Mouse (Mus musculus) neural tube, embryonic 12.5 days (tissue): ENCODE data around the gene Eno3. TPM values are rescaled to one million over a fixed set of nuclear protein-coding genes. Genes with fewer than 3 reads are reported as not detected.

Experiments
- ATAC-seq: fragments of 200-750 bp; cut with Nextera tagmentation; 2 replicates; pipeline ENCODE4 v1.8.0; 2017; ENCODE audit warnings: low read depth, mild to moderate bottlenecking, moderate TSS enrichment, moderate library complexity; ENCODE audit not compliant: low FRiP score
- H3K27ac ChIP-seq: fragments of 300-500 bp; sonication (generic); 2 replicates; pipeline ENCODE4 v1.5.1; 2016
- H3K27me3 ChIP-seq: fragments of 300-500 bp; sonication (generic); replicated peaks from 2 replicates; pipeline ENCODE4 v1.6.1; 2016; ENCODE audit warnings: mild to moderate bottlenecking
- H3K36me3 ChIP-seq: fragments of 300-500 bp; sonication (generic); 2 replicates; pipeline ENCODE4 v1.6.1; 2016; ENCODE audit warnings: mild to moderate bottlenecking
- H3K4me1 ChIP-seq: fragments of 300-500 bp; sonication (generic); 2 replicates; pipeline ENCODE4 v1.6.1; 2016
- H3K4me2 ChIP-seq: fragments of 300-500 bp; sonication (generic); replicated peaks from 2 replicates; pipeline ENCODE4 v1.6.1; 2016; ENCODE audit warnings: mild to moderate bottlenecking
- H3K4me3 ChIP-seq: fragments of 300-500 bp; sonication (generic); 2 replicates; pipeline ENCODE4 v1.5.1; 2016
- H3K9ac ChIP-seq: fragments of 300-500 bp; sonication (generic); 2 replicates; pipeline ENCODE4 v1.6.1; 2016; ENCODE audit warnings: mild to moderate bottlenecking
- H3K9me3 ChIP-seq: fragments of 300-500 bp; sonication (generic); 2 replicates; pipeline ENCODE4 v1.6.1; 2016; ENCODE audit warnings: mild to moderate bottlenecking
- WGBS: fragments of 180-500 bp; shearing (Covaris S2); methylation state at CpG from one replicate; pipeline ENCODE4 v1.1.7; 2016; 5-methylcytosine and 5-hydroxymethylcytosine counted together
- polyA plus RNA-seq: library from polyadenylated mRNA; unstranded; fragments of >200 nt; fragmentation: Nextera tagmentation; extraction: Ambion mirVana; gene quantifications from 2 replicates; pipeline ENCODE4 v1.2.1, GENCODE M21; 2016

Eno3 gene
- polyA plus RNA-seq, 1 experiment from 2014 or later, result 19.3 TPM

DNA sequence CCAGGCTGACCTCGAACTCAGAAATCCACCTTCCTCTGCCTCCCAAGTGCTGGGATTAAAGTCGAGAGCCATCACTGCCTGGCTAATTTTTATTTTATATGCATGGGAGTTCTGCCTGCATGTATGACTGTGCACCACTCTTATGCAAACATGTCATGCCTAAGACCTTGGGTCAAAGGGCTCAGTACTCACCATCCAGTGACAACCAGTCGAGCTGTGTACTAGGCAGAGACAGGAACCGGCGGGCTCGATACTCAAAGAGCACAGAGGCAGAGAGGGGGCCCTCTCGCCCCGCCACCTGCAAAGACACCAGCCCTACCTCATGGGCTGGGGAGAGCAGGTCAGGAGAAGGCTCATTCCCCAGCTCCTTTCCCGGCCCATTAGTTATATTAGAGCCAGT lies 21.1 kb downstream of the Eno3 start:
- H3K27me3 ChIP-seq, result no peaks in the 10 kb centered on the region
- WGBS, result 87% methylated on average over 9 of the region's 9 CpGs
- no peak overlapping the region for H3K4me3 ChIP-seq
- ATAC-seq, result no peak
- no peak overlapping the region for H3K27ac ChIP-seq
- H3K9me3 ChIP-seq, result no peaks in the 10 kb centered on the region
- H3K36me3 ChIP-seq, result peaks cover 46% of the 10 kb centered on the region
- H3K4me2 ChIP-seq, result no peak overlapping the region
- H3K9ac ChIP-seq, result no peak overlapping the region
- peaks cover 11% of the 10 kb centered on the region for H3K4me1 ChIP-seq

GRCm38 (mm10) chr11:70678576-70678975 lies 21.6 kb downstream of the Eno3 start:
- Histone ChIP-seq H3K9me3 (no peaks in the 10 kb centered on the region), H3K27ac (no peak overlapping the region), H3K4me2 (no peak overlapping the region), H3K9ac (no peak overlapping the region), H3K4me3 (no peak overlapping the region), H3K27me3 (no peaks in the 10 kb centered on the region), H3K4me1 (peaks cover 11% of the 10 kb centered on the region), H3K36me3 (peaks cover 50% of the 10 kb centered on the region)
- WGBS, result 67% methylated on average over 2 of the region's 2 CpGs
- ATAC-seq, result no peak

DNA sequence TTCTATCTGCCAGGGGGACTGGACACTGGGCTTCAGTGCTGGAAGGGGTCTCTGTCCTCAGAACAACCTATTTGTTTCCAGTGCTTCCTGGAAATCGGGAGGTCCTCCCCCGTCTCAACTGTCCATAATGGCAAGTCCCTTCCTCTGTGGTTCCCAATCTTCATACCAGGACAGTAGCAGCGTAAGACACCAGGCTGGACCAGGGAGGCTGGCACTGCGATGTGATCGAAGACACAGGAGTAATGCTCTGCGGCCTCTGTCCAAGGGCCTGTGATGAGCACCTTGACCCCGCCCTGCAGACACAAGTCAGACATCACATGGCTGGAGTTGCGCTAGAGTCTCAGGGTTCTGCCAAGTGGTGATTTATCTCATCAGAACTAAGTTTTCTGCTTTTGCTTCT lies 22.4 kb downstream of the Eno3 start:
- H3K27ac ChIP-seq, result no peak overlapping the region
- H3K4me3 ChIP-seq, result no peak overlapping the region
- no peaks in the 10 kb centered on the region for H3K27me3 ChIP-seq
- no peak for ATAC-seq
- no peak overlapping the region for H3K4me2 ChIP-seq
- no peaks in the 10 kb centered on the region for H3K9me3 ChIP-seq
- H3K36me3 ChIP-seq, result peaks cover 57% of the 10 kb centered on the region
- H3K9ac ChIP-seq, result no peak overlapping the region
- 96% methylated on average over 8 of the region's 8 CpGs for WGBS
- H3K4me1 ChIP-seq, result peaks cover 11% of the 10 kb centered on the region

DNA sequence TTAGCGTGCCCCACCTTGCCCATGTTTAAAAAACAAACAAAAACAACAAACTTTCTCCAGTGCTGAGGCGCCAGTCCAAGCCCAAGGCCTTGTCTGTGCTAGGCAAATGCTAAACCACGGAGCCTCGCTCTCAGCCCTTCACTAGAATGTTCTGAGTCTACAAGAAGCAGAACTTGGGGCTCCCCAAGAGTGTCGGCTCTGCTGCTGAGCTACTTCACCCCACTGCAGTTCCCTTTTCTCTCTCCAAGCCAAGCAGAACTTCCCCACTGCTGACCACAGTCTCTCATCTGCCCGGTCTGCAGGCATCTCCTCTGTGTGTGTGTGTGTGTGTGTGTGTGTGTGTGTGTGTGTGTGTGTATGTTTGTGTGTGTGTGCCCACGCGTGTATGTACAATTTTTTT lies 22.9 kb downstream of the Eno3 start:
- no peak for ATAC-seq
- Histone ChIP-seq H3K4me2 (no peak overlapping the region), H3K27me3 (no peaks in the 10 kb centered on the region), H3K27ac (no peak overlapping the region), H3K9ac (no peak overlapping the region), H3K4me1 (peaks cover 11% of the 10 kb centered on the region), H3K36me3 (peaks cover 58% of the 10 kb centered on the region), H3K9me3 (no peaks in the 10 kb centered on the region), H3K4me3 (no peak overlapping the region)
- 94% methylated on average over 8 of the region's 8 CpGs for WGBS

DNA sequence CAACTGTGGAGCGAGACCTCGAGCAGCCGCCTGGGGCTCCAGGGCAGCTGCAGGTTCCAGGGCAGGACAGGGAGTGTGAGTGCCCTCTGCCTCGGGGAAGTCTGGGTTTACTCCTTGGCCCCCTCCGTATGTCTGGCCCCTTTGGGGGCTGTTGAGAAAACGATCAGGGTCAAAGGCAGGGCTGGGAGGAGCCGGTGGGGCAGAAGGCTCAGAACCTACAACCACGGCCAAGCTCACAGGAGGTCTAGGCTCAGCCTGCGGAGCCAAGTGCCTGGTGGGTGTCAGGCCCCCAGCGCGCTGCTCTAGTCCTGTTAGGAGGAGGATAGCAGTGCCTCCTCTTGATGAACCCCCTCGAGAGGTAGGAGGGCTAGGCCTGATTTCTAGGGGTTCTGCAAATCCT lies 24.2 kb downstream of the Eno3 start:
- ATAC-seq, result no peak
- H3K27me3 ChIP-seq, result no peaks in the 10 kb centered on the region
- no peak overlapping the region for H3K9ac ChIP-seq
- no peak overlapping the region for H3K4me3 ChIP-seq
- 61% methylated on average over 12 of the region's 12 CpGs for WGBS
- H3K9me3 ChIP-seq, result no peaks in the 10 kb centered on the region
- no peak overlapping the region for H3K27ac ChIP-seq
- peaks cover 55% of the 10 kb centered on the region for H3K36me3 ChIP-seq
- peaks cover 11% of the 10 kb centered on the region for H3K4me1 ChIP-seq
- no peak overlapping the region for H3K4me2 ChIP-seq

DNA sequence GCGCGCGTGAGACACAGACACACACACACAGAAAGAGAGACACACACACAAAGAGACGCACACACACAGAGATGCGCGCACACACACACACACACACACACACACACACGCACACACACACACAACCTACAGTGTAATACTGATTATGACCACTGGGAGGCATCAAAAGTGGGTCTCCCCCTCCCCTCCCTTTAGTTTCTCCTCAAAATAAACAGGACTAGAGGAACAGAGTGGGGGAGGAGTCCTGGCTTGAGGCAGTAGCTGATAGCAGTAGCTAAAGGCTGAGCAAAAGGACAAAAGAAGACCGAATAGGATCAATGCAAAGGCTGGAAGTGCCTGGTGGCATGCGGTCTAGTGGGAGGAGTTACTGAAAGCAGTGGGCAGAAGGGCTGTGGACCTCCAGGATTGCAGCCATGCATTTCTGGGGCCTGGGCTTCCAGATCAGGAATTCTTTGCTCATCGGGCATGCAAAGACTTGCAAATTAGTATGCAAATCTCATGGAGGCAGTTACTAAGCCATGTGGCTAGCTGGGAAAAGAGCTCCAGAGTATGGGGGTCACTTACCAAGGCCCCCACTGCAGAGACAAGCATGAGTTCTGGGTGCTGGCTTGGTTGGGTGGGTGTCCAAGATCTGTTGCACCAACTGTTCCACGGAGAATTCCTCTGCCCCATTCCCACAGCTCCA lies 25.0 kb downstream of the Eno3 start:
- peak; percentile 78 for ATAC-seq
- peaks cover 13% of the 10 kb centered on the region for H3K4me1 ChIP-seq
- WGBS, result 23% methylated on average over 11 of the region's 11 CpGs

GRCm38 (mm10) chr11:70683640-70684039 lies 26.6 kb downstream of the Eno3 start:
- Histone ChIP-seq H3K4me1 (peaks cover 20% of the 10 kb centered on the region), H3K27me3 (no peaks in the 10 kb centered on the region), H3K4me3 (no peak overlapping the region; the same call in 1 of the 2 replicates), H3K9me3 (no peaks in the 10 kb centered on the region), H3K9ac (no peak overlapping the region), H3K4me2 (no peak overlapping the region), H3K27ac (no peak overlapping the region), H3K36me3 (peaks cover 48% of the 10 kb centered on the region)
- 94% methylated on average over 5 of the region's 5 CpGs for WGBS
- no peak for ATAC-seq

More for the DNA sequence above, 25.0 kb downstream of the Eno3 start:
- H3K36me3 ChIP-seq, result peaks cover 51% of the 10 kb centered on the region
- H3K9ac ChIP-seq, result 0 out of 2 replicates have a peak overlapping the region, but pooled peaks have one; percentile 18
- no peaks in the 10 kb centered on the region for H3K9me3 ChIP-seq
- no peak overlapping the region for H3K27ac ChIP-seq
- H3K27me3 ChIP-seq, result no peaks in the 10 kb centered on the region
- 0 out of 2 replicates have a peak overlapping the region, but pooled peaks have one; percentile 14 for H3K4me2 ChIP-seq
- H3K4me3 ChIP-seq, result no peak overlapping the region

DNA sequence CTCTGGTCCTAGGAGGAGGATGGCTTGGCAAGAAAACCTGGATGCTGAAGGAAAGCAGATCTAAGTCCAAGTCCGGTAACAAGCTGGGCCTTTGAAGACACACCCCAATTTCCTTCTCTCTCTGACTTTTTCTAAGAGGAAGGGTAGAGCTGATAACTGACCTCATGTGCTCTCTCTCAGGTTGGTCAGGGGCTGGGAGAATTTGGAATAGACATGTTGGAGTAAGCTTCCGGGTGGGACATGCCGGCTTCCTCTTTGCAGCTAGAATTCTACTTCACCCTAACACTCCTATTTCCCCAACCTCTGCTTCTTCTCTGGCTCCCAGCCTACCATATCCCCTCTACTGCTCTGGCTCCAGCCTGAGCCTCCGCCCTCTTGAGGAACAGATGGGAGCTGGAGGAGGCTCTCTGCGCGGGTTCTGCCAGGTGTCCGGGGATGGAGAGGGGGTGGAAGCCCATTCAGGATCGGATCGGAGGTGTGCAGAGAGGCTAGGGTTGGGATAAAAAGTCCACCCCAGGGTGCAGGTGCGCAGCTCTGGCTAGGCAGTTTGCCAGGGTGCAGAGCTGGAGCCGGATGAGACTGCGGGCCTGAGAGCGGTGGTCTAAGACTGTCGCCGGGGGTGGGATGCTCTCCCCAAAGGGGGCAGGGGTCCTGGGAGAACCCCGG lies 30.0 kb downstream of the Eno3 start:
- Histone ChIP-seq H3K9ac (peak overlapping the region; percentile 82), H3K27me3 (no peaks in the 10 kb centered on the region), H3K27ac (peak overlapping the region; percentile 55; the same call in 1 of the 2 replicates), H3K4me2 (peak overlapping the region; percentile 91), H3K4me3 (peak overlapping the region; percentile 78), H3K9me3 (no peaks in the 10 kb centered on the region), H3K36me3 (peaks cover 34% of the 10 kb centered on the region), H3K4me1 (peaks cover 20% of the 10 kb centered on the region)
- peak; percentile 69 for ATAC-seq
- 4% methylated on average over 16 of the region's 16 CpGs for WGBS

- H3K4me1 ChIP-seq, result peaks cover 13% of the 10 kb centered on the region
- under 1% methylated on average over 55 of the region's 55 CpGs for WGBS
Observed at GRCm38 (mm10) chr11:70687601-70688199, 30.7 kb downstream of the Eno3 start, which contains the start of gene Camta2. Gene Camta2, minus strand, starts transcription at chr11:70688105.

DNA sequence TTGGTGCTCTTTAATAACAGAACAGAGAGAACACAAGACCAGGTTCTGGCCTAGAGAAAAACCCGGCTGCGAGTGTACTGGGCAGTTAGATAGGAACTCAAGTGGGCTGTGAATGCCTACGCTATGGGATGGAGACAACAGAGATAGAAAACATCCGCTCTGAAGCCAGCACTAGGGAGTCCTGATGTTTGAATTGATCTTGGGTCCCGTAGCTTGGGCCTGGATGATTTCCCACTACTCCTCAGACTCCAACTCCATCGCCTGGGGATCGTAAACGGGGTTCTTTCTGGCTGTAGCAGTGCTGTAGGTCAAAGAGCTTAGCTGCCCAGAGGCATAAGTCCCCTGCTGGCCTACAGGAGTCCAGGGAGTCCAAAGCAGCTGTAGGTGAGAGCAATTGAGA lies 31.4 kb downstream of the Eno3 start:
- H3K9ac ChIP-seq, result peak overlapping the region; percentile 82
- peaks cover 12% of the 10 kb centered on the region for H3K4me1 ChIP-seq
- no peak for ATAC-seq
- WGBS, result 9% methylated on average over 8 of the region's 8 CpGs
- no peaks in the 10 kb centered on the region for H3K9me3 ChIP-seq
- peaks cover 23% of the 10 kb centered on the region for H3K36me3 ChIP-seq
- H3K4me3 ChIP-seq, result peak overlapping the region; percentile 78
- no peak overlapping the region; the same call in 1 of the 2 replicates for H3K27ac ChIP-seq
- H3K27me3 ChIP-seq, result no peaks in the 10 kb centered on the region
- H3K4me2 ChIP-seq, result peak overlapping the region; percentile 91

More at GRCm38 (mm10) chr11:70687601-70688199, 30.7 kb downstream of the Eno3 start, which contains the start of gene Camta2:
- peak; percentile 86 for ATAC-seq
- peak within 1 kb of the TSS; percentile 78 for H3K4me3 ChIP-seq
- peak within 1 kb of the TSS; percentile 91 for H3K4me2 ChIP-seq
- H3K9me3 ChIP-seq, result no peaks in the 10 kb centered on the region
- peak within 1 kb of the TSS; percentile 55; the same call in 1 of the 2 replicates for H3K27ac ChIP-seq
- H3K36me3 ChIP-seq, result peaks cover 28% of the 10 kb centered on the region
- H3K27me3 ChIP-seq, result no peaks in the 10 kb centered on the region
- peak within 1 kb of the TSS; percentile 82 for H3K9ac ChIP-seq

GRCm38 (mm10) chr11:70689578-70689977 lies 32.6 kb downstream of the Eno3 start:
- WGBS, result 67% methylated on average over 4 of the region's 4 CpGs
- Histone ChIP-seq H3K4me3 (no peak overlapping the region), H3K27ac (no peak overlapping the region), H3K4me2 (no peak overlapping the region), H3K9me3 (no peaks in the 10 kb centered on the region), H3K9ac (no peak overlapping the region), H3K27me3 (no peaks in the 10 kb centered on the region), H3K36me3 (peaks cover 11% of the 10 kb centered on the region; the same call in 1 of the 2 replicates), H3K4me1 (peaks cover 12% of the 10 kb centered on the region)
- no peak for ATAC-seq

GRCm38 (mm10) chr11:70693504-70693903 lies 36.5 kb downstream of the Eno3 start:
- no peak overlapping the region for H3K4me3 ChIP-seq
- H3K4me2 ChIP-seq, result no peak overlapping the region
- H3K9me3 ChIP-seq, result no peaks in the 10 kb centered on the region
- no peak overlapping the region for H3K9ac ChIP-seq
- 72% methylated on average over 3 of the region's 3 CpGs for WGBS
- ATAC-seq, result no peak
- H3K36me3 ChIP-seq, result no peaks in the 10 kb centered on the region
- peaks cover 5% of the 10 kb centered on the region for H3K4me1 ChIP-seq
- no peak overlapping the region for H3K27ac ChIP-seq
- no peaks in the 10 kb centered on the region for H3K27me3 ChIP-seq
